Mouse (Mus musculus) stomach, postnatal 0 days (tissue): Measurements from ENCODE around the gene Ctf1.

Source experiments
- CTCF ChIP-seq: IDR thresholded peaks from 2 replicates; pipeline ENCODE4 v1.5.1; 2016; ENCODE audit warnings: antibody characterized with exemption, low read depth, mild to moderate bottlenecking, moderate library complexity
- EP300 ChIP-seq: optimal IDR thresholded peaks from 2 replicates; pipeline ENCODE3; 2016; ENCODE audit warnings: antibody characterized with exemption

DNA sequence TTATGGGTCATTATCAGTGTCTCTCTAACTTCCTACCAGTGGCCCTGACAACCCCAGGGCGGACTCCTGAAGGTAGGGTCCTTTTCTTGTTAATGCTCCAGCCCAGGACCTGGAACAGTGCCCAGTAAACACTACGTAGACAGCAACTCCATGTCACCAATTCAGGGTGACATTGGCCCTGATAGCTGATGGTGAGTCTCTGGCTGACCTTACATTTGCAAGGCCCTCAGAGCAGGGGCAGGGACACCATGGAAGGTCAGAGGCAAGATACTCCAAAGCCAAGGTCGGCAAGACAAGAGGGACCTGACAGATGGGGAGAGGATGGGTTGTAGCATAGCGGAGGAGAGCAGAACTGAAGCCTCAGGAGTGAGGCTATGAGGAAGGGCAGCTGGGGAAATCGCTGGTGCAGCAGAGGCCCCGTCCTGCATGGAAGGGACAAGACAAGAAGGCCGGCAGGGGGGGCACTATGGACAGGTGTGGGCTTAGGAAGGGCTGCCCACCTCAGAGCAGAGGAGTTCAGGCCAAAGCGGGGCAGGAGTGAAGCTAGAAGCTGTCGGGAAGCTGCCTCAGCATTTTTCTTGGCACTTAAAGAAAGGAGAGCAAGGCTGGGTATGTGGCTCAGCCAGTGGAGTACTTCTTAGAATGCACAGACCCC lies 22.8 kb upstream of the Ctf1 start:
- TF ChIP-seq CTCF = no peak
- no peak for TF ChIP-seq EP300
